Mouse (Mus musculus): Measurements from ENCODE around the gene Bace1. TPM values are rescaled to one million over a fixed set of nuclear protein-coding genes. Genes with fewer than 3 reads are reported as not detected.

The Bace1 gene
- polyA plus RNA-seq, 1 experiment from 2014 or later = 35.2 TPM

DNA sequence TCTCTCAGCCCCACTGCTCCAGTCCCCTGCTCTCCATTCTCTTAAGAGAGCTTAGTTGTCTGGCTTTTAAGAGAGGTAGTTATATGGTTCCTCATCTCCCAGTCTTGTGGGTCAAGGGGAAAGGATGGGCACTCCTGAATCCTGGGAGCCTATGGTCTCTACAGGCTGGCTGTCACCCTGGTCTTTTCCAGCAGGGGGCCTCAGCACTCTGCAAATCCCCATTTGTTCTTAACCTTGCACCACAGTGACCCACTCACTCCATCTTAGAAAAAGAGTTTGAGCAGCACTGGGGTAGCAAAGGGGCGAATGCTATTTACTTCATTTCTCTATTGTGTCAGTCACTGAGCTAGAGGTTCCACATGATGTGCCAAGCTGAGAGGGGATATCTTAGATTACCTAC, 73.3 kb downstream of the Bace1 start:
- Histone ChIP-seq H3K4me3 (ENCODE audit: low read length) (no peak overlapping the region), H3K9ac (replicated peaks; ENCODE audit: low read length) (no peak overlapping the region), H3K36me3 (ENCODE audit: insufficient read depth, low read length) (peaks cover 45% of the 10 kb centered on the region), H3K4me1 (ENCODE audit: insufficient read depth, low read length) (peaks cover 10% of the 10 kb centered on the region), H3K4me2 (replicated peaks; ENCODE audit: low read depth, low read length) (no peak overlapping the region), H3K9me3 (ENCODE audit: low read length) (no peaks in the 10 kb centered on the region), H3K27me3 (ENCODE audit: insufficient read depth, low read length) (no peaks in the 10 kb centered on the region), H3K27ac (ENCODE audit: low read length) (no peak overlapping the region)
- 76% methylated on average over 1 of the region's 1 CpGs for WGBS
- ATAC-seq (ENCODE audit: low FRiP score, low TSS enrichment) = no peak

Other genes starting within 250 kb of the Bace1 start
- gene Cep164, start 9.9 kb upstream of the Bace1 start, polyA plus RNA-seq (2015; fragmentation: Nextera tagmentation; extraction: Ambion mirVana) = 24.1 and 31.1 TPM in 2 replicates
- gene Pcsk7, start 67.9 kb downstream of the Bace1 start, polyA plus RNA-seq (2015; fragmentation: Nextera tagmentation; extraction: Ambion mirVana) = 23.2 and 24.9 TPM in 2 replicates
- gene Rnf214, start 68.3 kb downstream of the Bace1 start, polyA plus RNA-seq (2015; fragmentation: Nextera tagmentation; extraction: Ambion mirVana) = 50.5 and 62.7 TPM in 2 replicates
- gene Tagln, start 97.5 kb downstream of the Bace1 start, polyA plus RNA-seq (2015; fragmentation: Nextera tagmentation; extraction: Ambion mirVana) = 92.3 and 154 TPM in 2 replicates
- gene Sidt2, start 116.7 kb downstream of the Bace1 start, polyA plus RNA-seq (2015; fragmentation: Nextera tagmentation; extraction: Ambion mirVana) = 44.5 and 45.8 TPM in 2 replicates
- gene Pafah1b2, start 174.1 kb downstream of the Bace1 start, polyA plus RNA-seq (2015; fragmentation: Nextera tagmentation; extraction: Ambion mirVana) = 166 and 173 TPM in 2 replicates
- 5.2 and 5.6 TPM in 2 replicates for gene Sik3, start 174.2 kb downstream of the Bace1 start, polyA plus RNA-seq (2015; fragmentation: Nextera tagmentation; extraction: Ambion mirVana)